Mouse (Mus musculus): ENCODE measurements around the gene Slc36a3.

DNA sequence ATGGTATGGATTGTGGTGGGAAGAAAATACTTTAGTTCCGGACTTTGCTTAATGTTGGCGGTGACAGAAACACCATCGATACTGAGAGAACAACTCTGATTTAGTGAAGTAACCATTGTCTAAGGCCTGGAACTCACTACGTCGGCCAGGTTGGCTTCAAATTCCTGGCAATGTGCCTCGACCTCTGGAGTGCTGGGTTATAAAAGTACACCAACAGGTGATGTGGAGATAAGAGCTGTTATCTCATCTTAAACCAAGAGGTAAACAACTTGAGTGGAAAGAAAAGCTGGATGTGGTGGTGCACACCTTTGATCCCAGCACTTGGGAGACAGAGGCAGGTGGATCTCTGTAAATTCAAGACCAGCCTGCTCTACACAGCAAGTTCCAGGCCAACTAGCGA, 58.4 kb downstream of the Slc36a3 start:
- TF ChIP-seq EP300 (IDR thresholded peaks at IDR 0.05; ENCODE audit: low read depth) (no peak), CTCF (IDR thresholded peaks at IDR 0.05; ENCODE audit: low read depth) (no peak)
